Mouse (Mus musculus): ENCODE measurements around the gene Poll.

Poll gene

DNA sequence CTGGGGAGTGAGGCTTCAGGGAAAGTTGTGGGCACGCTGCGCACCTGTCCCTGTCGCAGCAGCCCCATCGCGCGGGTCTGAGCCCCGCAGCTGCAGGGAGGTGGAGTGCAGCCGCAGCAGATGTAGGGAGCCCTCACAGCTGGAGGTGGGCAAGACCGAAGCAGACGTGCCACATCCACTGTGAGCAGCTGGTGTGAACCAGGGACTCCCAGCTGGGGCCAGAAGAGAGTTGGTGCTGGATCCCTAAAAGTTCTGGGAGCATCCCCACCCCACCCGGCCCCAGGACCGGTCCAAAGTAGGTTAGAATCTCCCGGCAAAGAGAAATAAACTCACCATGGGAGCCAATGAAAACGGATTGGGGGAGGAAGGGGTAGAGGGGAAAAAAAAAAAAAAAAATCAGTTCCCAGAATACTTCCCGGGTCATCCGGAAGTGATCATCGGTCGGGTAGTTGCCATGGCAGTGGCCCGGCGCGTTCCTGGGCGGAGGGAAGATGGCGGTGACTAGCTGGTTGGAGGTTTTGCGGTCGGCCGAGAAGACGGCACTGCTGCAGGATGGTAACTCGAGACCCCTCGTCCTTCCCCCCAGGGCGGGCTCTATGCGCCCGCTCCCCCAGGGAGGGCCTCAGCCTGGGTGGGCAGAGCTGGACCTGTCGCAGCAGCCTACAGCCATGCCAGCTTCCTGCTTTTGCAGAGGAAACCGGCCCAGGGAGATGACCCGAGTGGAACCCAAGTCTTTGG lies at the start of gene Poll, which contains the start of gene Gm17018:
TSS of gene Poll (minus strand) at position 379 of the 738 bp plus-strand sequence.
TSS of gene Gm17018 (plus strand) at position 463 of the 738 bp plus-strand sequence.
- DNase-seq (ENCODE audit: extremely low read depth, low read depth, low spot score): no peak

DNA sequence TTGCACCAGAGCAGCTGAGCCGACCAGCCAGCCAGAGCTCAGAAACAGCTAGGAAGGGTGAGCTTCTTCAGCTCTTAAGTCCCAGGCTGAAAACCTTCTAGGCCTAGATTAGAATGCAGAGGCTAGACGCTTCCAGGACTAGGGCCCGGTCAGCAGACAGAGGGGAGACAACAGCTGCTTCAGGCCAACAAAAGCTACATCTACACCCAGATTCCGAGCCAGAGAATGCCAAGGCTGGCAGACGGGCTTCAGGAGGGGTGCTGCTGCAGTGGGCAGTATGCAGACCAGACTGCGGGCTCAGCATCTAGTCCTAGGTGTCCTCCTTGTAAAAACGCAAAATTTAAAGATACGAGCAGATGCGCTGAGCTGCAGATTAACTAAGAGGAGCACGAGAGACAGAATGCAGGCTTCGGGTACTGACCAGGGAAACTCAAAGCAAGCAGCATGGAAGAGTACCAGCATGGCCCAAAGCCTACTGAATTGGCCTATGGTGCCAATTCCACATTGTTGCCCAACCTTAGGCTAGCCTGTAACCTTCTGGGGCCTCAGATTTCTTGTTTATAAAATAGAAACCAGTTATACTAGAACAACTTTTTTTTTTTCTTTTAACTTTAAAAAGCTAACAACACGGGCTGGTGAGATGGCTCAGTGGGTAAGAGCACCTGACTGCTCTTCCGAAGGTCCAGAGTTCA lies 48.5 kb upstream of the Poll start:
- no peak for DNase-seq (ENCODE audit: extremely low read depth, low read depth, low spot score)

DNA sequence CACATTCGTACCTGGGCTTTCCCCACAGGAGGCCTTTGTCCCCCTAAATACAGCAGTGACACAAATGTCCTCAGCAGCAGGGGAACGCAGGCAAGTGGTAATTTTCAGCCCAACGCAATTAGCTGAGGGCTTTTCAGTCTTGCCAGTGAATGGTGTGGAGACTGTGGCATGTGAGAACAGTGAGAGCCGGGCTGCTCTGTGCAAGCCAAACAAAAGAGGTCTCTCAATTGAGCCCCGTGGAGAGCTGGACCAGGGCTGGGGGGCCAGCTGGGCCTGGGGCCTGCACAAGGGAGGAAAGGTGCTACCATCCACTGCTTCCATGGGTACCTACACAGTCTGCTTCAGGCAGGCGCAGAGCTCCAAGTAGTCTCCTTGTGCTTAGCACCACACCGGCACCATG lies 47.1 kb upstream of the Poll start:
- no peak for DNase-seq (ENCODE audit: extremely low read depth, low read depth, low spot score)

DNA sequence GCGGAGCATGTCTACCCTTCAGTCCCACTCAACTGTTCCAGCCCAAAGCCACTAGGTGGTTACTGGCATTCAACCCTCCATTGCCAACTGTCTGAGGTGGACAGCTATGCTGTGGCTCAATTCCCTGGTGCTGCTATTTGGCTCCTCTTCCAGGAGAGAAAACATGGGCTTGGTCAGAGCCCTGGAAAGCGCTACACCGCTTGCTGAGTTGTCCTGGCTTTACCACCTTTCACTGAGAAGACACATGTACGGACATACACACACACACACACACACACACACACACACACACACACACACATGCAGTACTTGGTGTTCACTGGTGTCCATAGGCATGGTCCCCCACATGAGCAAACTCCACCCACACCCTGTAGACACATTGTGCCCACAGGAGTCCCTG lies 46.4 kb upstream of the Poll start:
- no peak for DNase-seq (ENCODE audit: extremely low read depth, low read depth, low spot score)

DNA sequence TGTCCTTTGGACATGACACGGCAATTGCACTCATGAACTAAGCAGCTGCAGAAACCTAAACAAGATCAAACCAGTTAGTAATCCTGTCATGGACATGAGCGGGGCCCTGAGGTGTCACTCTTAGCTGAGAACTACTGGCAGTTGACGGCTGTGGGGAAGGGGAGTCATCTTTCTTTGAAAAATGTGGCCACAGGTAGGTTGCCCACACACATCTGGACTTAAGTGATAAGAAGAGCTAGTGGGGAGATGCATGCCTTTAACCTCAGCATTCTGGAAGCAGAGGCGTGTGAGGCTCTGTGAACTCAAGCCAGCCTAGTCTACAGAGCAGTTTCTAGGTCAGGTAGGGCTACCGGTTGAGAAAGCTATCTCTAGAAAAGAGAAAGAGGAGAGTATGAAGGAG lies 42.3 kb upstream of the Poll start:
- DNase-seq (ENCODE audit: extremely low read depth, low read depth, low spot score): no peak

DNA sequence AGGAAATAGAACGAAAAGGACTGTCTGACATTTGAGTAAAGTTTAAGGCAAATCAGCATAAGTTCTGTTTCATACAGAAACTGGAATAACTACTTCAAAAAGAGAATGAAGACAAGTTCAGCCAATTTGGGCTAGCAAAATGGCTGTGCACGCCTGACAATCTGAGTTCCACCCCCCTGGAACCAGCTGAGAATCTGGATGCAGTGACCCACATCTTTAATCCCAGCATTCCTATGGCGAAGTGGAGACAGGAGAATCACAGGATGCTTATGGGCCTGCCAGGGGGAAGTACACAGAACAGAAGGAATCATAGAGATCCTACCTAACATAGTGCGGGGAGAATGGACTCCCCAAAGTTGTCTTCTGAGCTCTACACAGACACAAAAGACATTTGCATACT lies 36.8 kb upstream of the Poll start:
- no peak for DNase-seq (ENCODE audit: extremely low read depth, low read depth, low spot score)

DNA sequence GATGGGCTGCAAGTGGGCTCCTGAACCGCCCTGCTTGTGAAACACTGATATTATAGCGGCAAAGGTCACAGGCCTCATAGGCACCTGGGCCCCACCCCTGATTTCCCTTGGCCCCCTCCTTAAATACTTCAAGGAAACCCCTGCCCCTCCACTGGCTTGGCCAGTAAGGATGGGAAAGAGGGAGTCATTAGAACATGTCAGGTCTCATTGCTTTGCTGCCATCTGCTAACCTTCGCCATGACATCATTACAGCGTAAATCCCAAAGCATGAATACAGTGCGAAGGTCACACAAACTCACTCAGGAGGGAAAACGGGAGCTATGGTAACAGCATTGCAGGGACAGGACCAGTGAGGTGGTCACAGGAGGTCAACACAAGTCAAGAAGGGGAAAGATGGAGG lies 36.1 kb upstream of the Poll start:
- no peak for DNase-seq (ENCODE audit: extremely low read depth, low read depth, low spot score)

DNA sequence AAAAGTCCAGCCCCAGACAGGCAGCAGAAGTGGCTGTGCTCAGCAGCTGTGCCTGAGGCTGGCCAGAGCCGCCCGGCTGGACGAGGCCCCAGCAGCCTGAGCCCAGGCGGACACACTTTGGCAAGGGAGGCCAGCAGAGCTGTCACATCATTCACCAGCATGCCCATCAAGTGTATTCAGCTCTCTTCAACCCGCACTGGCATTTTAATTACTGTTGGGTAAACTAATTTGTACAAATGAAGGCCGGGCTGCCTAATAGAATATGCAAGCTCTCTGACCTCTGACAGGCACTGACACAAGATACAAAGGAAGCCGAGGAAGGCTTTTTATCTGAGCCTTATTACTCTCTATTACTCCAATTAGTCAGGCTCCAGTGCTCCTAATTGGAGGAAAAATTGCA lies 35.7 kb upstream of the Poll start:
- DNase-seq (ENCODE audit: extremely low read depth, low read depth, low spot score): no peak

DNA sequence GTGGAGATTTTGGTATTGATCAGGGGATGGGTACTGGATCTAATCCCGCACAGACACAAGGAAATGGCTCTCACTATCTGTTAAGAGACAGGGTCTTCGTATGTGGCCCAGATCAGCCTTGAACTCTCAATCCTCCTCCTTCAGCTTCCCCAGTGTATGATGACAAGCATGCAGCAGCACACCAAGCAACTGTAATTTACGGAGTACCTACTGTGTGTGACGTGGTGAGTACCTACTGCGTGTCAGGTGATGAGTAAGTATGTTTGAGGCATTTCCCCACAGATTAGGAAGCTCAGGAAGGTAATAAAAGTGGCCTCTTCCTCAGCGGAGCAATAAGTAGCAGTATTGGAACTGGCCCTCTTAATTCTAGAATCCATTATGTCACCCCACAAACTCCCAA lies 35.1 kb upstream of the Poll start:
- no peak for DNase-seq (ENCODE audit: extremely low read depth, low read depth, low spot score)

DNA sequence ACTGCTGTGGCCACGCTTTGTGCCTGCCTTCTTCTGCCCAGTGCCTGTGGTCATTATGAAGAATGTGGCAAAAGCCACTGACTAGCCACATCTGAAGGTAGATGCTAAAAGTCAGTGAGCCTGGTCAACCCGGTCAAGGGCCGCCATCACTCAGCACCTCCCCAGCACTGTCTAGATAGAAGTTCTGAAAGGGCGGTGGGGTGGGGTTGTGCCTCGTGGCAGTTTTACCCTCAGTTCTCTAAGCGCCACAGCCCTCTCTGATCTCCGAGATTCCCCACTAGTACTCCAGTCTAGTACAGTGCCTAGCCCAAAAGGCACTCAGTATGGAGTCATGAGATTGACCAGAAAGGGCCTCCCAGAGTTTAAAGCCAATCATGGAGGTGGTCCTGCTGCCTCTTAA lies 33.7 kb upstream of the Poll start:
- DNase-seq (ENCODE audit: extremely low read depth, low read depth, low spot score): no peak

DNA sequence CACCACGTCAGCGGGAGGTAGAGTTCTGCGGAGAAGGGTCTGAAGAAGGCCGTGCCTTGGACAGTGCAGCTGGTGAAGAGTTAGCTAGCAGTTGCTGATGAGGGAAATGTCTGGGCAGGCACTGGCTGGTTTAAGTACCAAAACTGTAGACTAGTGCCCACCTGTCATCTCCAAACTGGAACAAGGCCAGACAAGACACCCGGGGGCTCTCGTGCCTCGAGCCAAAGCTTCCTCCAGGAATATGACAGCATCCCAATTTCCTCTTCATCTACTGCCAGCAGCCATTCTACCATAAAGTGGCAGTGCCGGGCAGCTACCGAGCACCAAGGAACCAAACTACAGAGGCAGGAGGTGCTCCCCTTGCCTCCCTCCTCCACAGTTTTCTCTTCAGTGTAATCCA lies 32.6 kb upstream of the Poll start:
- no peak for DNase-seq (ENCODE audit: extremely low read depth, low read depth, low spot score)

DNA sequence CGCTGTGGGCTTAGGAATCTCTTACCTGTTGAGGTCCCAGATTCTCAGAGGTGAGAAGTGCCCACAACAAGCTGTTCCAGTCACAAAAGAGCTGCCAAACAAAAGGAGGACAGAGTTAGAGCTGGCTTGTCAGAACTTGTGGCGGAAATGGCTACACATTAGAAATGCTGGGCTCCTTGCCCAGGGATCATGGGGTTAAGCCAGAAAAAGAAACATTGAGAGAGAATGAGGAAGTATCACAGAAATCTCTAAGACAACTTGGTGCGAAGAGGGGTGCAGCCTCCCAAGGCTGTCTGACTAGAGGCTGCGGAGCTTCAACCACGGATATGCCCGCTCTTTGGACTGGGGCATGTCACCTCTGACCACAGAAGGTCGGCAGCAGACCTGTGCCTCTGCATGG lies 31.4 kb upstream of the Poll start:
- DNase-seq (ENCODE audit: extremely low read depth, low read depth, low spot score): peak; percentile 87

DNA sequence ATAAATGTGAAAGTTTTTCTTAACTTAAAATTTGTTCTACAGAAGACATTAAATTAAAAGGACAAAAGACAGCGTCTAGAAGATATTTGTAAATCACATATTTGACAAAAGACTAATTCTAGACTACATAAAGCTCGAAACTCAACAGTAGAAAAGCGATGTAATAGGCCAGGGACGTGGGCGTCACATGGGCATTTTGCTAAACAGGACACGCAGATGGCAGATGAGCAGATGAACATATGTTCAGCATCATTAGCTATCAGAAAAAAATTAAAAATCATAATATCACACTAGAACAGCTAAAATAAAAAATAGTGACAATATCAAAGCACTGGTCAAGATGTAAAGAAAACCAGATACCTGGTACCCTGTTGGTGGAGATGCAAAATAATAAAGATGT lies 29.4 kb upstream of the Poll start:
- no peak for DNase-seq (ENCODE audit: extremely low read depth, low read depth, low spot score)

DNA sequence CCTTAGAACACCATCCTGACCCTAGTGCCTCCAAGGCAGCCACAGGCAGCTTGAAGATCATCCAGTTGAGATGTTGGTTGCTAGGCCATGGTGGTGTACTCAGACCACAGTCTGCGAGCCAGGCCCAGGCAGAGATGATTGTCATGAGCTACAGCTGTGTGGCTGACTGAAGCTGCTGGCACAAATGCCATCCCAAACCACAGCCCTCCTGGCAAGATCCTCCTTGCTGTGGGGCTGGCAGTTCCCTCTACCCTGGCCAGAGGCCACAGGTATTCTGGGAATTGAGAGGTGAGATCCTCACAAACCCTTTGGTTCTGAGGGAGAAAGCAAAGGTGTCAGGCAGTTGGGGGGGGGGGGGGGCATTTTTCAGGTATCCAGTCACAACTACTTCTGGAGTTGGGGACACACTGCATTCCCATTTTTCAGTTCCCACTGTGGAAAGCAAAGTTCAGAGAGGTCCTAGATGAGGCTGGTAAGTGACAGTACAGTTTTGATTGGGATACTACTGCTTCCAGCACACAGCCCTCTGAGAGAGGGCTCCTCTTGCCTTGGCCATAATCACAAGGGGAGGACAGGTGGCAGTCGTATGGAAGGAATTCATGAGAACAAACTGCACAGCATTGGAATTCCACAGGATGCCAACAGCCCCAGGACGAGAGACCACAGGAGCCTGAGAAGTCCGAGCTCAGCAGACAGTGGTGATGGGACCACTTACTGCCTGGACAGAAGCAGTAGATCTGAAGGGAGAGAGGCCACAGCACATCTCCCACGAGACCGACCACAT lies 27.4 kb upstream of the Poll start:
- no peak for DNase-seq (ENCODE audit: extremely low read depth, low read depth, low spot score)

DNA sequence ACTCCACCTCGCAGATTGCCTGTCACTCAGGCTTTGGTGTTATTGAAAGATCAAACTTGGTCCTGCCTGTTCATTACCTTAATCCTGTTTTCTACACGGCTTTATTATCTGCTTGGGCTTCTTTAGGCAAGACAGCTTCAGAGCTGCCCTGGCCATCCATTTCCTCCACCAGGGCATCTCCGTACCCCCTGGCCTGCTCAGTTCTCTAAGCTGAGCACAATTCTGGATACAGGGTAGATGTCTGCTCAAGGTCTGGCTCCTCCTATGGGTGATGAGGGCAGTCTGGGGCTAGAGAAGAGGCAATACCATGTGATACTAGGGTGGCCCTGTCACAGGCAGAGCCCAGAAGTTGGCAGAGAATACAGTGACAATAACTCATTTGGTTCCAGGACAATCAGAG lies 26.5 kb upstream of the Poll start:
- no peak for DNase-seq (ENCODE audit: extremely low read depth, low read depth, low spot score)

DNA sequence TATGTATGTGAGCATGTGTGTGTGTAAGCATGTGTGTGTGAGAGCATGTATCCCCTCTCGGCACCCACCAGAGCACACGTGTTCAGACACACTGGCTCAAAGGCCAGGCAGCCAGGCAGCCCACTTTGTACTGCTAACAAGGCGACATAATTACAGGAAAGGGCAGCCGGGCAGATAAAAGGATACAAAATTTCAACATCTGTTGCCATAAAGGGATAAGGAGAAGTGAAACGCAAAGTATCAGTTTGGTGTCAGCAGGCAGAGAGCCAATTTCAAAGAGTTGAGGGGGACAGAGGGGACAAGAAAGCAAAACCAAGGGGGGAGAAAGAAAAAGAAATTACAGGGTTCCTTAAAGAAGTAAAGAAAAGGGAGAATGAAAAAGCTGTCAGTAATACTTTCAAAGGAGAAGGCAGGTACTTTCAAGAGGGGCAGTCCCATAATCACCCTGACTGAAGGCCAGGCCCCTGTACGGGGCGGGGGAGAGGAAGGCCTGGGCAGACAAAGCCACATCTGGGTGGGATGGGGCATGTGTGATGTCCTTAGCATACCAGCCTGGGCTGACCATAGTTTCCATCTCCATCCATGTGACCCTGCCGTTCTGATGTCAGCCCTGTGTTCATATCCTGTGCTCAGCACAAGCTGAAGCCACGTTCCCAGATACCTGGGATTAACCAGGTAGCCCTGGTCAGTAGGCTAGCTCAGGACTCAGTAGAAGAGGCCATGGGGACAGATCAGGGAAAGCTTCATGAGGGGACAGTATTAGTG lies 24.7 kb upstream of the Poll start:
- DNase-seq (ENCODE audit: extremely low read depth, low read depth, low spot score): no peak

DNA sequence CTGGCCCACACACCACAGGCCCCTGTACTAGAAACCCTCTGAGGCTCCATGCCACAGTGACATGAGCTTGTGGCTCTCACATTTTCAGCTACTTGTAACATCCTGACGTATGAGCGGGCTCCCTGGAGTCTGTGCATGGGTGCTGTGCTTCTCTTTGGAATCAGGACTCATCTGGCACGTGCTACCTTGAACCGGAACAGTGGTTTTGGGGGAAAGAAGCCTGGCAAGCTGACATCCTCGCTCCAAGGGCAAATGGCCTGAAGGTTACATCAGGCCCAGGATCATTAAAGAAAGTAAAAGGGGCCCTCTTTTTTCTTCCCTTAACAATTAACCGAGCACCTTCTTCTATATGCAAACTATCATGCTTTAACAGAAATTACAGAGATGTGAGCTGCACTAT lies 22.8 kb upstream of the Poll start:
- DNase-seq (ENCODE audit: extremely low read depth, low read depth, low spot score): no peak

DNA sequence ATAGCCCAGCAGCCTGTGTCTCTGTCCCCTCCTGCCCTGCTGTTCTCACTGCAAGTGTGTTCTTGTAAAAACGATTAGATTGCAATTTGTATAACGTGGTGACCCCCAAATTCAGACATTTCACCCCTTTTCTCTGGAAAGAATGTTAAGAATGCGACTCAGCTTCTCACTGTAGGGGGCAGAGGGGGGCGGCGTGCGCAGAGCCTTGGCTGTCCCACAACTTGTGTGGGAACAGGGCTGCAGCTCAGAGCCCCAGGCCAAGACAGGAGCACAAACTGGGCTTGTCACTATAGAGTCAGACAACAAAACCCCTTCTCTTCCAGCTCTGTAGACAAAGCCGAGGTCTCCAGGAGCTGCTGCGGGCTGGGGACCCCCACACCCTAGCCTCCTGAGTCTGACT lies 21.8 kb upstream of the Poll start:
- no peak for DNase-seq (ENCODE audit: extremely low read depth, low read depth, low spot score)

DNA sequence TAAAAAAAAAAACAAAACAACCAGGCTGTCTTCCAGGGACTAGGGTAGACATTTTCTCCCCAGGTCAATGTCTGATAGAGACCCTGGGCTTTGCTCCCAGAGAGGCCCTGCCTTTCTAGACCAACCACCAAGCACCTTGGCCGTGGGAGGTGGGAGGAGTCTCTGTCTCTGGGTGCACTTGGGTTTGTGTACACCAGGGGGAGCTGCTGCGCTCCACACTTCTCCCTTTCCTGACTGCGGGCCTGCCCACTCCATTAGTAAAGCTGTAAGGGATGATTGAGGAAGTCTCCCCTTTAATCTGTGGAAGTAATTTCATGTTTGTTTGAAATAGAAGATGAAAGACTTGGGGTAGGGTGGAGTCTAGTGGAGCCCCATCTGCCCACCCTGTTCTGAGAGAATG lies 20.9 kb upstream of the Poll start:
- DNase-seq (ENCODE audit: extremely low read depth, low read depth, low spot score): no peak

DNA sequence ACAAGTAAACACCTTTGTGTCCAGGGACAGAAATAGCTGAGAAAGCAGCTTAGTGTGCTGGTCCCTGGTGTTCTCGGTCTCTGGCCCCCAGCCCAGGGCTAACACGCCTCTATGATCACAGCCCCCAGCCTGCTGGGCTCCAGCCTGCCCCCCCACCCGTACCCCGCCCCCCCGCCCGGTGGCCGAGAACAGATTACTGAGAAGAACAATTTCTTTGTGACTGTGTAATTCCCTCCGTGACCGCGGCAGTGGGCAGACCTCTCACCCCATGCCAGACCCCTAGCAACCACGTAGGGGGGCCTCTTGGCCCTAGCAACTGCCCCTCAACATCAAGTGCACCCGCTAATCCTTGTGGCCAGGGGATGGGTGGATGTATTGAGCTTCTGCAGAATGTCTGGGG lies 19.9 kb upstream of the Poll start:
- no peak for DNase-seq (ENCODE audit: extremely low read depth, low read depth, low spot score)

DNA sequence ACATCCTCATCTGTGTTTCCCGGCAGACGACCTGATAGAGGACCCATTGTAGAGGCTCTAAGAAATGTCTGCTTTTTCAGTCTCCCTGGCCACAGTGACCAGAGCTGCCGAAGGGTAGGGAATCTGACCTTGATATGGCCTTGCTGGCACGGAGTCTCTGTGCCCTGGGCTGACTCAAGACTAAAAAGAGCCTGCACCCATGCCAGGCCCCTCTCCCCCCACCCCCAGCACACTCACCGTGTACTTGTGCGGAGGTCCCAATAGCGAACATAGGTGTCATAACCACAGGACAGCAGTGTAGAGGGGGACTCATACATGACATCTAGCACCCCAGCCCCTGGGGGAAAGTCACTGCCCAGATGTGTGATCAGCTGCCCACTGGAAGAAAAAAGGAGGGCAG lies 19.1 kb upstream of the Poll start:
- no peak for DNase-seq (ENCODE audit: extremely low read depth, low read depth, low spot score)
